Mouse (Mus musculus) spleen, adult 18-20 months (tissue): ENCODE measurements at regions not wholly inside any gene's neighbourhood (a gene's known extent, or its start where the extent isn't known, plus 50 kb on each side); places are given as distances from the start of the nearest gene placed in this dataset.

Experiments used
- DNase-seq, 2 experiments: peaks; one replicate each; pipeline ENCODE4 v3.0.0; 2022; ENCODE audit warnings: mixed read lengths in 2 of 2

GRCm38 (mm10) chr2:72541246-72541645 lies 65.3 kb downstream of the Cdca7 start:
- DNase-seq, result no peak

- no peak for DNase-seq
These were observed 69.5 kb downstream of the Cdca7 start for GRCm38 (mm10) chr2:72545453-72545852.

GRCm38 (mm10) chr2:72546476-72546875 lies 70.5 kb downstream of the Cdca7 start:
- no peak for DNase-seq

- no peak for DNase-seq
These were observed 71.0 kb downstream of the Cdca7 start for GRCm38 (mm10) chr2:72546963-72547362.

GRCm38 (mm10) chr2:72551268-72551667 lies 75.3 kb downstream of the Cdca7 start:
- DNase-seq, result no peak

GRCm38 (mm10) chr2:72554603-72555002 lies 78.6 kb downstream of the Cdca7 start:
- DNase-seq, result no peak

- no peak for DNase-seq
These were observed 79.2 kb downstream of the Cdca7 start for GRCm38 (mm10) chr2:72555116-72555515.

- DNase-seq, result no peak
These were observed 79.6 kb downstream of the Cdca7 start for GRCm38 (mm10) chr2:72555556-72555955.

GRCm38 (mm10) chr2:72556064-72556821 lies 80.3 kb downstream of the Cdca7 start:
- DNase-seq, result no peak

GRCm38 (mm10) chr2:72557161-72557560 lies 81.2 kb downstream of the Cdca7 start:
- DNase-seq, result no peak

GRCm38 (mm10) chr2:72557565-72558260 lies 81.8 kb downstream of the Cdca7 start:
- no peak for DNase-seq

GRCm38 (mm10) chr2:72561383-72561782 lies 85.4 kb downstream of the Cdca7 start:
- DNase-seq, result no peak

GRCm38 (mm10) chr2:72578322-72578721 lies 102.4 kb downstream of the Cdca7 start:
- DNase-seq, result no peak

- no peak for DNase-seq
These were observed 105.2 kb downstream of the Cdca7 start for GRCm38 (mm10) chr2:72581136-72581535.

- DNase-seq, result no peak
These were observed 112.9 kb downstream of the Cdca7 start for GRCm38 (mm10) chr2:72588814-72589213.

- DNase-seq, result no peak
These were observed 116.1 kb downstream of the Cdca7 start for GRCm38 (mm10) chr2:72592011-72592410.

GRCm38 (mm10) chr2:72596994-72597925 lies 121.3 kb downstream of the Cdca7 start:
- DNase-seq, result no peak

- no peak for DNase-seq
These were observed 122.0 kb downstream of the Cdca7 start for GRCm38 (mm10) chr2:72597941-72598340.

- DNase-seq, result no peak
These were observed 124.8 kb downstream of the Cdca7 start for GRCm38 (mm10) chr2:72600723-72601122.

- no peak for DNase-seq
These were observed 126.2 kb downstream of the Cdca7 start for GRCm38 (mm10) chr2:72602152-72602551.

GRCm38 (mm10) chr2:72612221-72612620 lies 136.3 kb downstream of the Cdca7 start:
- DNase-seq, result no peak

GRCm38 (mm10) chr2:72614256-72614655 lies 138.3 kb downstream of the Cdca7 start:
- no peak for DNase-seq

GRCm38 (mm10) chr2:72615869-72616268 lies 139.9 kb downstream of the Cdca7 start:
- DNase-seq, result no peak
